Mouse (Mus musculus): Measurements from ENCODE around the gene Pacsin2. TPM values are rescaled to one million over a fixed set of nuclear protein-coding genes. Genes with fewer than 3 reads are reported as not detected.

Gene Pacsin2
- polyA plus RNA-seq, 1 experiment from 2014 or later: 63.8 TPM

DNA sequence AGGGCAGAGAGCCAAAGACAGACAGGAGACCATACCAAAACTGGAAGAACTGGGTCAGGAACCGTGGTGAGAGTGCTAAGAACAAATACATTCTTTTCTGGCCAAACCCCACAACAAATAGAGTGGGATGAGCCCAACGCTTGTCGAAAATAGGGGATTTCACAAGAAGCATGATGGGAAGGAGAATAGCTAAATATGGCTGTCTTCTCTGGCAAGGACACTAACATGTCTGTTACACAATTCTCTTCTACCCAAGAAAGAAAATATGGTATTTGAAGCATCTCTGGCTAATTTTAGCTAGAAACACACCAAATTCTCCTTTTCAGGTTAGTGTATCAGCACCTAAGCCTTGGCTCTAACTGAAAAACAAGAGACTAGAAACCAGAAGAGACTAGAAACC is 104.3 kb downstream of the Pacsin2 start:
- no peaks in the 10 kb centered on the region for H3K27me3 ChIP-seq (ENCODE audit: insufficient read depth, low read length)
- H3K36me3 ChIP-seq (ENCODE audit: insufficient read depth): no peaks in the 10 kb centered on the region
- H3K9me3 ChIP-seq (ENCODE audit: low read depth, low read length): no peaks in the 10 kb centered on the region
- no peak overlapping the region for H3K27ac ChIP-seq (ENCODE audit: low read depth)
- no peaks in the 10 kb centered on the region for H3K4me1 ChIP-seq (ENCODE audit: insufficient read depth)
- no peak for DNase-seq
- H3K4me2 ChIP-seq: no peak overlapping the region
- no peak overlapping the region for H3K4me3 ChIP-seq (ENCODE audit: low read depth, low read length)
- no peak overlapping the region for H3K9ac ChIP-seq
- ATAC-seq (ENCODE audit: insufficient read depth): no peak
- 60% methylated on average over 3 of the region's 3 CpGs for WGBS
- no peak for TF ChIP-seq CTCF (IDR thresholded peaks at IDR 0.05; ENCODE audit: low read depth)

- H3K4me3 ChIP-seq (ENCODE audit: low read depth, low read length): no peak overlapping the region
- TF ChIP-seq CTCF (IDR thresholded peaks at IDR 0.05; ENCODE audit: low read depth): no peak
- H3K27ac ChIP-seq (ENCODE audit: low read depth): no peak overlapping the region
- H3K36me3 ChIP-seq (ENCODE audit: insufficient read depth): no peaks in the 10 kb centered on the region
- H3K27me3 ChIP-seq (ENCODE audit: insufficient read depth, low read length): no peaks in the 10 kb centered on the region
- DNase-seq: no peak
- H3K9me3 ChIP-seq (ENCODE audit: low read depth, low read length): no peaks in the 10 kb centered on the region
- ATAC-seq (ENCODE audit: insufficient read depth): no peak
- no peaks in the 10 kb centered on the region for H3K4me1 ChIP-seq (ENCODE audit: insufficient read depth)
- no peak overlapping the region for H3K4me2 ChIP-seq
- H3K9ac ChIP-seq: no peak overlapping the region
- WGBS: 86% methylated on average over 1 of the region's 1 CpGs
Observed at GRCm38 (mm10) chr15:83358476-83358875, 105.9 kb downstream of the Pacsin2 start.

DNA sequence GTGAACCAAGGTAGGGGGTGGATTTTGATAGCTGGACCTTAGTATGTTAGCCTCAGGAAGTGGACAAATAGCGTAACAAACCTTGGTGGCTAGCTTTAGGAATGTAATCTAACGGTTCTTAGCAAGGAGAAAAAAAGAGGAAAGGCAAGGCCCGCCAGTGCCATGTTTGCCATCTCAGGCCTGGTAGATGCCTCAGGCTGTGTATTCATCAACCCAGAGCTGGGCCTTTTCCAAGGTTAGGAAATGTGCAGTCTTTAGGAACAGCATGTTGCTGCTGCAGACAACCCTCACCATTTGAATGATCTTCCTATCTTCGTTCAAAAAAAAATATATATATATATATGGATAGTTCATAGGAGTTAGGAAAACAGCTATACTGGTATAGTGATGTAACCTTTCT is 112.9 kb downstream of the Pacsin2 start:
- Histone ChIP-seq H3K4me3 (ENCODE audit: low read depth, low read length) (no peak overlapping the region), H3K27me3 (ENCODE audit: insufficient read depth, low read length) (no peaks in the 10 kb centered on the region), H3K9me3 (ENCODE audit: low read depth, low read length) (no peaks in the 10 kb centered on the region), H3K4me2 (no peak overlapping the region), H3K4me1 (ENCODE audit: insufficient read depth) (no peaks in the 10 kb centered on the region), H3K9ac (no peak overlapping the region), H3K36me3 (ENCODE audit: insufficient read depth) (peaks cover 5% of the 10 kb centered on the region; the same call in 1 of the 2 replicates), H3K27ac (ENCODE audit: low read depth) (no peak overlapping the region)
- WGBS: 67% methylated on average over 4 of the region's 4 CpGs
- ATAC-seq (ENCODE audit: insufficient read depth) (no peak), DNase-seq (no peak)
- TF ChIP-seq CTCF (IDR thresholded peaks at IDR 0.05; ENCODE audit: low read depth): no peak

GRCm38 (mm10) chr15:83350859-83351258 is 113.5 kb downstream of the Pacsin2 start:
- ATAC-seq (ENCODE audit: insufficient read depth): no peak
- 41% methylated on average over 2 of the region's 2 CpGs for WGBS
- H3K4me2 ChIP-seq: peak overlapping the region; percentile 93
- H3K4me1 ChIP-seq (ENCODE audit: insufficient read depth): no peaks in the 10 kb centered on the region
- H3K36me3 ChIP-seq (ENCODE audit: insufficient read depth): peaks cover 12% of the 10 kb centered on the region
- no peak for TF ChIP-seq CTCF (IDR thresholded peaks at IDR 0.05; ENCODE audit: low read depth)
- no peaks in the 10 kb centered on the region for H3K27me3 ChIP-seq (ENCODE audit: insufficient read depth, low read length)
- H3K4me3 ChIP-seq (ENCODE audit: low read depth, low read length): 0 out of 2 replicates have a peak overlapping the region, but pooled peaks have one; percentile 80
- peak overlapping the region; percentile 80; the same call in 1 of the 2 replicates for H3K9ac ChIP-seq
- H3K9me3 ChIP-seq (ENCODE audit: low read depth, low read length): no peaks in the 10 kb centered on the region
- peak; percentile 37 for DNase-seq
- peak overlapping the region; percentile 56 for H3K27ac ChIP-seq (ENCODE audit: low read depth)

DNA sequence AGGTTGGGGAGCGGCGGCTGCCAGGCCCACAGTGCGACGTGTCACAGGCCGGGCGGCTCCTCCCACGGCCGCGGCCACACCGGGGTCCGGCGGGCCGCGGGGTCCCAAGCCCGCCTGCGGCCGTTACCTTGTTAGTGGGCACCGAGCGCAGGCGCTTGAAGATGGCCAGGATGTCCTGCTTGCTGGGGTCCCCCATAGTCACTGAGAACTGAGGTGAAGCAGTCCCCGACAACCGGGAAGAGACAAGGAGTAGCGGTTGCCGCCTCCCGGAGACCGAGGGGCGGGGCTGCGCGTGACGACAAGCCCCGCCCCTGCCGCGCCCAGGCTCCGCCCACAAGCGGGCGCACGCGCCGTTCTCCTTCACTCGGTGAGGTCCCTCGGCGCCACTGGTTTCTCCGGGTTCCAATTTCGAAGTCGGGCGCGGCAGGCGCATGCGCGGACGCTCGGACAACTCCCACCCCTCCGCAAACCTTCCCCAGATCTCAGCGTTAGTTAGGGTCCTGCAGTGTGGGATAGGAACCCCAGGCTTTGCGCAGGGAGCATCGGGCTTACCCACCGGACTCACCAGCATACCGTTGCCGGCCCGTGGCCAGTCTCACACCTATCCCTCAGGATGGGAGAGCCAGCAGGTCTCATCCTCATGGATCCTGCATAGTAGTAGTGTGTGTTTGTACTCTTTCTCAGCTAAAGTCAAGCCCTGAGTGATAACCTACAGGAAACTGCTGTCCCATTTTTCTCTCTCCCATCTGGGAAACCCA is 114.3 kb downstream of the Pacsin2 start, which contains the start of gene Arfgap3:
TSS of gene Arfgap3 (minus strand) at position 294 of the 758 bp plus-strand sequence.
- peak; percentile 92 for ATAC-seq (ENCODE audit: insufficient read depth)
- DNase-seq: peak; percentile 98
- no peak for TF ChIP-seq CTCF (IDR thresholded peaks at IDR 0.05; ENCODE audit: low read depth)
- H3K9me3 ChIP-seq (ENCODE audit: low read depth, low read length): no peaks in the 10 kb centered on the region
- 0% methylated on average over 60 of the region's 60 CpGs for WGBS
- peaks cover 13% of the 10 kb centered on the region for H3K36me3 ChIP-seq (ENCODE audit: insufficient read depth)
- H3K9ac ChIP-seq: peak within 1 kb of the TSS; percentile 80
- H3K27me3 ChIP-seq (ENCODE audit: insufficient read depth, low read length): no peaks in the 10 kb centered on the region
- peak within 1 kb of the TSS; percentile 80 for H3K4me3 ChIP-seq (ENCODE audit: low read depth, low read length)
- H3K4me2 ChIP-seq: peak within 1 kb of the TSS; percentile 93
- no peaks in the 10 kb centered on the region for H3K4me1 ChIP-seq (ENCODE audit: insufficient read depth)
- H3K27ac ChIP-seq (ENCODE audit: low read depth): peak within 1 kb of the TSS; percentile 56

GRCm38 (mm10) chr15:83349225-83349953 is 115.0 kb downstream of the Pacsin2 start:
- H3K36me3 ChIP-seq (ENCODE audit: insufficient read depth): peaks cover 13% of the 10 kb centered on the region
- no peaks in the 10 kb centered on the region for H3K27me3 ChIP-seq (ENCODE audit: insufficient read depth, low read length)
- TF ChIP-seq CTCF (IDR thresholded peaks at IDR 0.05; ENCODE audit: low read depth): peak; percentile 11; the same call in 1 of the 2 replicates
- peak overlapping the region; percentile 80 for H3K9ac ChIP-seq
- H3K9me3 ChIP-seq (ENCODE audit: low read depth, low read length): no peaks in the 10 kb centered on the region
- no peak overlapping the region for H3K27ac ChIP-seq (ENCODE audit: low read depth)
- H3K4me1 ChIP-seq (ENCODE audit: insufficient read depth): no peaks in the 10 kb centered on the region
- peak overlapping the region; percentile 93 for H3K4me2 ChIP-seq
- DNase-seq (no peak), ATAC-seq (ENCODE audit: insufficient read depth) (peak; percentile 44)
- WGBS: 12% methylated on average over 8 of the region's 8 CpGs
- H3K4me3 ChIP-seq (ENCODE audit: low read depth, low read length): peak overlapping the region; percentile 80

GRCm38 (mm10) chr15:83348747-83349146 is 115.7 kb downstream of the Pacsin2 start:
- no peak for TF ChIP-seq CTCF (IDR thresholded peaks at IDR 0.05; ENCODE audit: low read depth)
- H3K4me3 ChIP-seq (ENCODE audit: low read depth, low read length): peak overlapping the region; percentile 80
- H3K36me3 ChIP-seq (ENCODE audit: insufficient read depth): peaks cover 13% of the 10 kb centered on the region
- peak overlapping the region; percentile 80 for H3K9ac ChIP-seq
- no peaks in the 10 kb centered on the region for H3K27me3 ChIP-seq (ENCODE audit: insufficient read depth, low read length)
- no peak for ATAC-seq (ENCODE audit: insufficient read depth)
- no peak overlapping the region for H3K27ac ChIP-seq (ENCODE audit: low read depth)
- WGBS: 55% methylated on average over 4 of the region's 4 CpGs
- H3K4me2 ChIP-seq: peak overlapping the region; percentile 93
- H3K4me1 ChIP-seq (ENCODE audit: insufficient read depth): no peaks in the 10 kb centered on the region
- H3K9me3 ChIP-seq (ENCODE audit: low read depth, low read length): no peaks in the 10 kb centered on the region
- DNase-seq: no peak
